Mouse (Mus musculus) kidney, embryonic 15.5 days (tissue): ENCODE measurements around the gene Rab34. TPM values are rescaled to one million over a fixed set of nuclear protein-coding genes. Genes with fewer than 3 reads are reported as not detected.

Source experiments
- ATAC-seq: fragments of 200-750 bp; cut with Nextera tagmentation; replicated peaks from 2 replicates; pipeline ENCODE4 v1.8.0; 2017; ENCODE audit warnings: moderate TSS enrichment; ENCODE audit not compliant: low FRiP score
- H3K27ac ChIP-seq: fragments of 300-500 bp; sonication (generic); 2 replicates; pipeline ENCODE4 v1.5.1; 2015; ENCODE audit warnings: mild to moderate bottlenecking, inconsistent platforms
- H3K27me3 ChIP-seq: fragments of 300-500 bp; sonication (generic); 2 replicates; pipeline ENCODE4 v1.6.1; 2015; ENCODE audit warnings: inconsistent platforms
- H3K36me3 ChIP-seq: fragments of 300-500 bp; sonication (generic); 2 replicates; pipeline ENCODE4 v1.6.1; 2015; ENCODE audit warnings: inconsistent platforms
- H3K4me1 ChIP-seq: fragments of 300-500 bp; sonication (generic); 2 replicates; pipeline ENCODE4 v1.6.1; 2015; ENCODE audit warnings: inconsistent platforms
- H3K4me2 ChIP-seq: fragments of 300-500 bp; sonication (generic); 2 replicates; pipeline ENCODE4 v1.6.1; 2015; ENCODE audit warnings: moderate library complexity, mild to moderate bottlenecking, inconsistent platforms
- H3K4me3 ChIP-seq: fragments of 300-500 bp; sonication (generic); replicated peaks from 2 replicates; pipeline ENCODE4 v1.5.1; 2015; ENCODE audit warnings: mild to moderate bottlenecking, inconsistent platforms
- H3K9ac ChIP-seq: fragments of 300-500 bp; sonication (generic); 2 replicates; pipeline ENCODE4 v1.6.1; 2015; ENCODE audit warnings: mild to moderate bottlenecking, inconsistent platforms
- H3K9me3 ChIP-seq: fragments of 300-500 bp; sonication (generic); replicated peaks from 2 replicates; pipeline ENCODE4 v1.6.1; 2016; ENCODE audit warnings: inconsistent platforms
- WGBS: fragments of 180-500 bp; shearing (Covaris S2); methylation state at CpG from one replicate; pipeline ENCODE4 v1.1.7; 2015; ENCODE audit warnings: mixed read lengths; 5-methylcytosine and 5-hydroxymethylcytosine counted together
- polyA plus RNA-seq: library from polyadenylated mRNA; unstranded; fragments of >200 nt; fragmentation: Nextera tagmentation; extraction: Ambion mirVana; gene quantifications from 2 replicates; pipeline ENCODE4 v1.2.1, GENCODE M21; 2015

The Rab34 gene
- polyA plus RNA-seq, 1 experiment from 2014 or later = 132 TPM

- Histone ChIP-seq H3K27me3 (no peaks in the 10 kb centered on the region), H3K9ac (0 out of 2 replicates have a peak overlapping the region, but pooled peaks have one; percentile 100), H3K4me1 (peaks cover 45% of the 10 kb centered on the region), H3K4me3 (no peak overlapping the region), H3K4me2 (peak overlapping the region; percentile 88; the same call in 1 of the 2 replicates), H3K27ac (peak overlapping the region; percentile 96), H3K9me3 (no peaks in the 10 kb centered on the region), H3K36me3 (peaks cover 29% of the 10 kb centered on the region)
- no peak for ATAC-seq
- 70% methylated on average over 6 of the region's 6 CpGs for WGBS
Measured at GRCm38 (mm10) chr11:78166640-78167039, 21.6 kb upstream of the Rab34 start.

DNA sequence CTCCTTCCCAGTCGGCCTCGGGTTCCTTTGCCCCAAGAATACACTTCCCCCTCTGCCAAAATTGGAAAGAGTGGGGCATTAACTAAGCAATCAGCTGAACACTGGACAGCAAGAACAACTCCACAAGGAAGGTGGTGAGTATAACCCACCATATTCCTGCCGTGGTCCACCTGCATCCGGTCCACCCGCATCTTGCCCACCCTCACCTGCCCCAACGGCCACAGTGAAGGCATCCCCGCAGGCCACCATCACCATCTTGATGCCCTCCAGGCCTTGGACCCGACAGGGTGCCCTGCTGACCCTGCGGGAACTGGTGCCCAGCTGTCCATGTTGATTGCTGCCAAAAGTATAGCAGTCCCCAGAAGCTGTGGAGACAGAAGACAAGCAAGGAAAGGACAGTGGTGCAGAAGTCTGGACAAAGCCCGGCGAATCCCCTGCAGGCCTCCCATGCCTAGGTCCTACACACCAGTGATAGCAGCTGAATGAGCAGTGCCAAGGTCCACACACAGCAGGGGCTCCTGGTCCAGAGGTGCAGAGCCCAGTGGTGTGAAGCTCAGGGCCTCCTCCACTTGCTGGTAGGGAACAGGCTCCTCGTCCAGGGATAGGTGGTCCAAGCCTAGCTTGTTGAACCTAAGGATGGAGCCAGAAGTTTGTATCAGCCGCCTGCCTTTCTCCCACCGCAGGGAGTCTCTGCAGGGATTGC lies 20.8 kb upstream of the Rab34 start:
- 92% methylated on average over 14 of the region's 14 CpGs for WGBS
- Histone ChIP-seq H3K4me3 (no peak overlapping the region), H3K9ac (no peak overlapping the region), H3K36me3 (peaks cover 29% of the 10 kb centered on the region), H3K4me2 (no peak overlapping the region), H3K27ac (0 out of 2 replicates have a peak overlapping the region, but pooled peaks have one; percentile 96), H3K4me1 (peaks cover 37% of the 10 kb centered on the region), H3K27me3 (no peaks in the 10 kb centered on the region), H3K9me3 (no peaks in the 10 kb centered on the region)
- ATAC-seq = no peak

DNA sequence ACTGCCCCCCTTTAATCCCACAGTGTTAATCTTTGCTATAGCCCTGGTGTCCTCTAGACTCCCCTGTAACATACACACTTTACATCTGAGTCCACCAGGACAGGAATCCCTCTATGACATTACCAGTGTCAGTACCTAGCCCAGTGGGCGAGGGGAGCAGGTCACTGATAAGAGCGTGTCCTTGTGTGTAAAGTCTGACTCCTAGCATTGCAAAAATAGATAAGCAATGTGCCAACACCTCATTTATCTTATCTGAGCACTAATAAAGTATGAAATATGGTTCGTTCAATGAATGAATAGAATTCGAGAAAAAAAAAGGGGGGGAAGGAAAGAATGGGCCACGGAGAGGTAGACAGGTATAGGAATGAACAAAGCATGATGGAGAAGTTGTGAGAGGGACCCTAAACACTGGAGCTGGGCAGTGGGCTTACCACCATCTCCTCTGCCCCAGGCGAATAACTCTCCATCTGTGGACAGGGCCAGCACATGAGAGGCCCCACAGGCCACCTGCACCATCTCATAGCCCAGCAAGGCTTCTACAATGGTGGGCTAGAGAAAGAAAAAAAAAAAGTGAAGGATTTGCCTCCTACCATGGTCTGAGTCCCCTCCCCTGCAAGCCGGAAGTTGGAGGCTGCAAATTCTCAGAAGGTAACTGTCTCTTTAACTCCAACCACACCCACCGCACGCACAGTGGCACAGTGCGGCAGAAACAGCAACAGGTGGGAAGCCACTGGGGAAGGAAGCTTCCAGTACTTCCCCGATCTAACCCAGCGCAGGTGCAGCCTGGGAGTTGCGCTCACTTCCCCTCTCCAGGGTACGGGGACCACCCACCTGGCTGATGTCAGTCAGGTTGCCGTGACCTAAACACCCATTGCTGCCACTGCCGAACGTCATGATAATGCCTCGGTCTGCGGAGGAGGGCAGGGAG lies 19.4 kb upstream of the Rab34 start:
- no peak for ATAC-seq
- no peak overlapping the region for H3K9ac ChIP-seq
- H3K27me3 ChIP-seq = no peaks in the 10 kb centered on the region
- H3K4me2 ChIP-seq = peak overlapping the region; percentile 34; the same call in 1 of the 2 replicates
- H3K4me3 ChIP-seq = no peak overlapping the region
- no peaks in the 10 kb centered on the region for H3K9me3 ChIP-seq
- no peak overlapping the region for H3K27ac ChIP-seq
- H3K4me1 ChIP-seq = peaks cover 29% of the 10 kb centered on the region
- 58% methylated on average over 19 of the region's 19 CpGs for WGBS
- peaks cover 24% of the 10 kb centered on the region; the same call in 1 of the 2 replicates for H3K36me3 ChIP-seq

DNA sequence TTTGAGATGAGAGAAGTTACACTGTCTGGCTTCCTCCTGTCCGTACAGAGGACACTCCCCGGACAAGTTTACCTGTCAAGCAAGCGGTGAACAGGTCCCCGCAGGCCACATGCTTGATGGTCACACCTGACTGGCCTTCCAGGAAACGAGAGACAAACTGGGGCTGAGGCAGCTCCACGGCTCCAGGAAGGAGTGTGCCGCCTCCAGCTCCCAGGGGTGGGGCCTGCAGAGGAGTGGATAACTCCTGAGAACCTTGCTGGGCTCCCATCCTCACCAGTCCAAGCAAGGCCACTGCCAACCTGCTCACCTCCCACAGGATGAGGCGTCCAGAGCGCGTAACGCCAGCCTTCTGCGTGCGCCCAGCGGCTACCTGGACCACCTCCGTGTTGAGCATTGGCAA lies 17.9 kb upstream of the Rab34 start:
- Histone ChIP-seq H3K4me3 (no peak overlapping the region), H3K4me2 (no peak overlapping the region), H3K4me1 (peaks cover 36% of the 10 kb centered on the region), H3K9me3 (no peaks in the 10 kb centered on the region), H3K9ac (no peak overlapping the region), H3K27me3 (no peaks in the 10 kb centered on the region), H3K27ac (no peak overlapping the region), H3K36me3 (peaks cover 24% of the 10 kb centered on the region; the same call in 1 of the 2 replicates)
- ATAC-seq = peak; percentile 17; the same call in 1 of the 2 replicates
- WGBS = 68% methylated on average over 15 of the region's 15 CpGs

- ATAC-seq = no peak
- Histone ChIP-seq H3K4me3 (no peak overlapping the region), H3K9me3 (no peaks in the 10 kb centered on the region), H3K27ac (no peak overlapping the region), H3K4me2 (no peak overlapping the region), H3K27me3 (no peaks in the 10 kb centered on the region), H3K36me3 (peaks cover 24% of the 10 kb centered on the region; the same call in 1 of the 2 replicates), H3K9ac (no peak overlapping the region), H3K4me1 (peaks cover 32% of the 10 kb centered on the region)
- 82% methylated on average over 4 of the region's 4 CpGs for WGBS
Measured at GRCm38 (mm10) chr11:78171328-78171727, 16.9 kb upstream of the Rab34 start.

GRCm38 (mm10) chr11:78172034-78172747 lies 16.0 kb upstream of the Rab34 start:
- Histone ChIP-seq H3K27me3 (no peaks in the 10 kb centered on the region), H3K27ac (no peak overlapping the region), H3K4me2 (no peak overlapping the region), H3K36me3 (peaks cover 24% of the 10 kb centered on the region; the same call in 1 of the 2 replicates), H3K4me1 (peaks cover 30% of the 10 kb centered on the region), H3K9ac (no peak overlapping the region), H3K9me3 (no peaks in the 10 kb centered on the region), H3K4me3 (no peak overlapping the region)
- ATAC-seq = no peak
- 80% methylated on average over 16 of the region's 16 CpGs for WGBS

- Histone ChIP-seq H3K36me3 (peaks cover 20% of the 10 kb centered on the region; the same call in 1 of the 2 replicates), H3K4me3 (no peak overlapping the region), H3K4me2 (no peak overlapping the region), H3K27ac (no peak overlapping the region), H3K9ac (no peak overlapping the region), H3K4me1 (peaks cover 37% of the 10 kb centered on the region), H3K9me3 (no peaks in the 10 kb centered on the region), H3K27me3 (no peaks in the 10 kb centered on the region)
- ATAC-seq = no peak
- WGBS = 84% methylated on average over 19 of the region's 19 CpGs
Measured at GRCm38 (mm10) chr11:78172748-78173383, 15.4 kb upstream of the Rab34 start.

DNA sequence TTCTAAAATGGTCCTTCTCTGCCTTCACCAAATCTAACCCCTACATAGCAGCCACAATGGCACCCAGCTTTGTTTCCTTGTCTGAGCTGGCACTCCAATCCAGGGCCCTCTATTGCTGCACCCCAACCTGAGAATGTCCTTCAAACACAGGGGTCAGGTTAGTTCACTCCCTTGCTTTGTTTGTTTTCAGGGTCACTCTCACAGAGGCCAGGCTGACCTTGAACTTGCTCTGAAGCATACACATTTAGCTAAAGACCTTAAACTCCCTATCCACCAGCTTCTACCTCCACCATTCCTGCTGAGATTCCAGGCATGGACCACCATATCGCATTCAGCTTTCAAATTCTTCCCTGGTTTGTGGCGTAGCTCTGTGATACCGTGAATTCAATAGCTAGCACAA lies 13.7 kb upstream of the Rab34 start:
- no peak for ATAC-seq
- peak overlapping the region; percentile 27; the same call in 1 of the 2 replicates for H3K27ac ChIP-seq
- no peak overlapping the region for H3K4me3 ChIP-seq
- 86% methylated on average over 3 of the region's 3 CpGs for whole genome bisulfite sequencing
- H3K9ac ChIP-seq = no peak overlapping the region
- no peaks in the 10 kb centered on the region for H3K9me3 ChIP-seq
- H3K36me3 ChIP-seq = peaks cover 21% of the 10 kb centered on the region
- H3K4me2 ChIP-seq = no peak overlapping the region
- no peaks in the 10 kb centered on the region for H3K27me3 ChIP-seq
- H3K4me1 ChIP-seq = peaks cover 50% of the 10 kb centered on the region

- ATAC-seq = peak; percentile 55; the same call in 1 of the 2 replicates
- WGBS = 2% methylated on average over 9 of the region's 10 CpGs
- H3K27ac ChIP-seq = peak overlapping the region; percentile 99
Measured at GRCm38 (mm10) chr11:78175771-78176401, 12.3 kb upstream of the Rab34 start.

GRCm38 (mm10) chr11:78176402-78176862 lies 11.8 kb upstream of the Rab34 start, which contains the start of the genes Nek8 and Tlcd1:
Nek8 (minus strand) TSS chr11:78176675.
Tlcd1 (plus strand) TSS chr11:78176711.
- H3K4me3 ChIP-seq = peak within 1 kb of the TSS; percentile 66
- H3K4me1 ChIP-seq = peaks cover 63% of the 10 kb centered on the region
- H3K36me3 ChIP-seq = peaks cover 32% of the 10 kb centered on the region
- peak; percentile 27 for ATAC-seq
- no peaks in the 10 kb centered on the region for H3K27me3 ChIP-seq
- peak within 1 kb of the TSS; percentile 99 for H3K27ac ChIP-seq
- peak within 1 kb of the TSS; percentile 94 for H3K4me2 ChIP-seq
- 1% methylated on average over 32 of the region's 32 CpGs for WGBS
- H3K9ac ChIP-seq = peak within 1 kb of the TSS; percentile 81
- H3K9me3 ChIP-seq = no peaks in the 10 kb centered on the region

More at GRCm38 (mm10) chr11:78175771-78176401, 12.3 kb upstream of the Rab34 start:
- Histone ChIP-seq H3K4me1 (peaks cover 58% of the 10 kb centered on the region), H3K4me2 (peak overlapping the region; percentile 94), H3K36me3 (peaks cover 32% of the 10 kb centered on the region), H3K27me3 (no peaks in the 10 kb centered on the region), H3K9ac (peak overlapping the region; percentile 81), H3K4me3 (peak overlapping the region; percentile 66), H3K9me3 (no peaks in the 10 kb centered on the region)
